Mouse (Mus musculus) spleen, embryonic (tissue): ENCODE data around the gene Pax7.

Experiments used
- CTCF ChIA-PET: fragments of 350-600 bp; sonication (Branson Sonifier 250); formaldehyde crosslinking; loops from one replicate; lab custom pipeline; 2022; lab: Charles Lee

Pax7 gene

DNA sequence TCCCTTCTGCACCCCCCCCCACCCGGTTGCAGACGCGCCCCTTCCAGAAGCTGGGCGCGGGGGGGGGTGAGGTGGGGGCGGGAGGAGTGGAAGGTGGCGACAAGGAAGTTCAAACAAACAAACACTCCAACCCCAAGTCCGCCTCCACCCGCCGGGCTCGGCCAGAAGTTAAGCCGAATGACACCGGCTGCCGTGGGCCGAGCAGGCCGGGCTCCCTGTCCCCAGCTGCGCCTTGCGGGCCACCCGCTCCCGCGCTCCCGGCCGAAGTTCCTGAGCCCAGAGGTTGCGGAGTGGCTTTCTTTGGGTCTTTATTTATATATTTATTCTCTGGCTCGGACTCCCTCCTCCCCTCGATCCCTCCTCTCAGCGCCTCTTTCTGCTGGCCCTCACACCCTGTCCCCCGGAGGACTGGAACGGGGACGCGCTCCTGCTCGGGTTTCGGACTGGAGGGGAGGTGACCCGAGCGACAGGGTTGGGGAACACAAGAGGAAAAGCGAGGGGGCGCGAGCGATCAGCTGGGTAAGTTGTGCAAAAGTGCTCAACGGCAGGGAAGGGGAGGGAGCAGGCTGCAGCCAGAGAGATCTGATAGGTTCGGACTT lies at the start of gene Pax7:
Pax7 (minus strand) TSS at position 493 of the 599 bp plus-strand sequence.
- CTCF ChIA-PET: no interaction called here

DNA sequence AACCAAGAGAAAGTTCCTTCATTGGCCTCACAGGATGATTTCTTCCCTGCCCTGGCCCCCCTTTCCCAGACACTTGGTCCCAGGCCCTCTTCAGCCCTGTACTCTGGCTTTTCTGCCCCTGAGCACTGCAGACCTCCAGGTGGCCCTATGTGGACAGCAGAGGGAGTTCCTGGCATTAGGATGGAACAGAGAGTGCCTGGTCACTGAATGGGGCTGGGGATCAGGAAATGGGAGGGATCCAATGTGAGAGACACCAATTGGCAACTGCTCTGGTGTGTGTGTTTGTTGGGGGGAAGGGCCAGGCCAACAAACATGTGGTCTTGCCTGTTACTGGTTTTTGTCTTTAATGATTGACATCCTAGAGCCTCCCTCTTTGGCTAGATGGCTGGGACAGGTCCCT lies 48.5 kb upstream of the Pax7 start:
- CTCF ChIA-PET: no interaction called here

DNA sequence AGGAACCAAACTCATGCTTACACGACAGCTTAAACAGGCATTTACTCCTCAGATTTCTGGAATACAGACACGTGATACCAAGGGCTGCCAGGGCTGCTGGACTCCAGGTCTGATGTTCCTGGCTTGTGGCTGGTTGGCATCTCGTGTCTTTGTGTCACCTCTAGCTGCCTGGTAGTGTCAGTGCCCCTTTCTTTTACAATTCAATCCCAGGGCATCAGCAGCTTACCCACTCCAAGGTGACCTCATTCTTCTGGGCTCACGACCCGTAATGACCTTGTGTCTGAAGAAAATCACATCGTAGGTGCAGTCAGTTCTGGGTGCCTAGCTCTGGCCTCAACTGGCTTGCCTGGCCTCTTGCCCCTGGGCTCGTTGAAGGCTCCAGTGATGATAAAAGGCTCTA lies 46.0 kb upstream of the Pax7 start:
- CTCF ChIA-PET: no interaction called here

DNA sequence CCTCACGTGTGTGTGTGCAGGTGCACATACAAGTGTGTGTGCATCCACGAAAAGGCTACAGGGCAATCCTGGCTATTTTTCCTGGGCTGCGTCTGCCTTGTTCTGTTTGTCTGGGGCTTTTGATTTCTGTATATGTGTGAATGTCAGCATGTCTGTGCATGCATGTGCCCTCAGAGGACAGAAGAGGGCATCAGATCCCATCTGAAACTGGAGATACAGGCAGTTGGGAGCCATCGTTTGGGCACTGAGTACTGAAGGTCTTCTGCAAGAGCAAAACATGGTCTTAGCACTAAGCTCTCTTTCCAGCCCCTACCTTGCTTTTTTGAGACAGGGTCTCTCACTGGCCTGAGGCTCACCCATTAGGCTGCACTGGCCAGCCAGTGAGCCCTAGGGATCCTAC lies 45.1 kb upstream of the Pax7 start:
- CTCF ChIA-PET: no interaction called here

DNA sequence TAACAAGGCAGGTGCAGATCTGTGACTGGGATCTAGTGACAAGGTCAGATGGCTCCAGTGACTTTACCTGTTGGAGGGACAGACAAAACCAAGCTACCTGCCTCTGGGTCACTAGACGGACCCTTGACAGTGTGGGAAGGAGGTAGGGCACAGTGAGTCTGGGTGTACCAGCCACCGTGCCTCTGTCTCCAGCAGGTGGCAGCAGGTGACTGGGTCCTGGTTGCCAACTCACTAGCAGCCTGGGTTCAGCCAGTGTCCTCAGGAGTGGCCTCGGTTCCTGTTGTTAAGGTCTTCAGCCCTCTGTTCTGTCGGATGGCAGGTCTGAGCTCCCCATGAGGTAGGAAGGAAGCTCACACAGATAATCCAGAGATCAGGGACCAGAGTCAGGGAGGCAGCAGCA lies 43.9 kb upstream of the Pax7 start:
- CTCF ChIA-PET: interaction anchor here (0.6 kb wide), 1 partner anchor 66 kb away, joined by 8 read pairs; no protein-coding TSS in a partner anchor

DNA sequence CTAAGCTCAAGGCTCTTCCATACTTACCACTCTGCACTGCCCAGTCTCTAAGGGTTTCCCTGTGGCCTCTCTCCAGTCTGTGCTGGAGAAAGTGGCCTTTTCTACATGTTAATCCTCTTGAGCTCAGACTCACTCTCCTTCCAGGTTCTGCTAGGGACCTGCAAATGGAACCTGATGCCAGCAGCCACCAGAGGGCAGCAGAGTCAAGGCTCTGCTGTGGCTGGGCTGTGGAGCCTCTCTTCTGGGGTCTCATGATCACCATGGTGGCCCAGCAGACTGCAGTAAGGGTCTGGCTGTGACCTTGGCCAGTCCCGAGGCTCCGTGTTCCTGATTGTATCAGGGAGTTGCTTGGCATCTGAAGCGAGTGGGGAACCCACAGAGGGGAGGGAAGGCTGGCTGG lies 39.3 kb upstream of the Pax7 start:
- CTCF ChIA-PET: interaction anchor here (0.5 to 0.7 kb wide), 3 partner anchors 146 to 709 kb away, joined by 3 to 4 read pairs (median 3); no protein-coding TSS in a partner anchor

DNA sequence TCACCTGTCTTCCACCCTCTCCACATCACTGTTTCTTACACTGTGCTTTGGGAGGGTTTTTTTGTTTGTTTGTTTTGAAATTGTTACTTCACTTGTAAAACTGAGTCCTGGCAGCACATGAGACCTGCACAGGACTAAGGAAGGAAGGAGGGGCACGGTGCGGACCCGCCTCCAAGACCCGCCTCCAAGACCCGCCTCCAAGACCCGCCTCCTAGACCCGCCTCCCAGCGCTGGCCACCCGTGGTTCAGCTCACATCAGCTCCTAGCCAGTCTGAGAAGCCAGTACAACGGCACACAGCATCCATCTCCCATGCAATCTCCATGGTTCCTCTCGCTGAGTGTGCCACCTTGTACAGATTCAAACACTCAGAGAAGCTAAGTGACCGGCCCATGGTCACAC lies 38.4 kb upstream of the Pax7 start:
- CTCF ChIA-PET: no interaction called here

DNA sequence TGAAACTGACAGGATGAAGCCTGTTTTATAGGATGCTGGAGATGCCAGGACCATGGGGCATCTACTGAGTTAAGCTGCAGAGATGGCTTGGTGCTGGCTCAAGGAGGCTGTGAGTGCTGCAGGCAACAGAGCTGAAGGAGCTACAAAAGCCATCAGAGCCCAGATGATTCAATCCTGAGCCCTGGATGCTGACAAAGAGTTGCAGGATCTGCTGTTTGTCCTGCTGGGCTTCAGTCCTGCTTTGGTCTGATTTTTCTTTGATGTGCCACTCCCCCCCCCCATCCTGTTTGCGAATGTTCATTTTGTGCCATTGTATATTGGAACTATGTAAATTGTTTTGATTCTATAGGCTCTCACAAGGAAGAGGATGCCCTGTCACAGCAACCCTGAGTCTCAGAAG lies 29.9 kb upstream of the Pax7 start:
- CTCF ChIA-PET: no interaction called here

DNA sequence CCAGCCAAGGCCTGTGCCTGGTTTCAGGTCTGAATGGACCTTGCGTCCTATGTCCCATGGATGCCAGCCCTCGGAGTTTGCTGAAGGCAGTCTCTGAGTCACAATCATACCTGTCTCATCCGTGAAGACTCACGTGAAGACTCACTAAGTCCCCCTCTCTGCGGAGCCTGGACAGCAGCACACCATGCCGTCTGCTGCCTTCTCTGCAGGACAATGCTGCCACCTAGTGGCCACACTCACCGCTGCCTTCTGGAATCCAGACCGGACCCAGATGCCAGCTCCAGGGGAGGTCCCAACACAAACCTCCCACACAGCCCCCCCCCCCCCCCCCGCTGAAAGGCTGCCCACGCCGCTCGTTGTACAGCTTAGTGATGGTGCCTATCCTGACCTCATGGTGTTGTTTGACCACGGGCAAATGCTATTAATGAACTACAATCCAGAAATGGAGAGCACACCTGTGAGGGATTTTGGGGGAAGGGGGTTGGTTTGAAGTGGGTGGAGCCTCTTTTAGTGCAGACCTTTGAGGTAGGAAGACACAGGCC lies 25.4 kb upstream of the Pax7 start:
- CTCF ChIA-PET: interaction anchor here (0.6 to 0.7 kb wide), 3 partner anchors 33 to 1232 kb away, joined by 3 read pairs; no protein-coding TSS in a partner anchor

DNA sequence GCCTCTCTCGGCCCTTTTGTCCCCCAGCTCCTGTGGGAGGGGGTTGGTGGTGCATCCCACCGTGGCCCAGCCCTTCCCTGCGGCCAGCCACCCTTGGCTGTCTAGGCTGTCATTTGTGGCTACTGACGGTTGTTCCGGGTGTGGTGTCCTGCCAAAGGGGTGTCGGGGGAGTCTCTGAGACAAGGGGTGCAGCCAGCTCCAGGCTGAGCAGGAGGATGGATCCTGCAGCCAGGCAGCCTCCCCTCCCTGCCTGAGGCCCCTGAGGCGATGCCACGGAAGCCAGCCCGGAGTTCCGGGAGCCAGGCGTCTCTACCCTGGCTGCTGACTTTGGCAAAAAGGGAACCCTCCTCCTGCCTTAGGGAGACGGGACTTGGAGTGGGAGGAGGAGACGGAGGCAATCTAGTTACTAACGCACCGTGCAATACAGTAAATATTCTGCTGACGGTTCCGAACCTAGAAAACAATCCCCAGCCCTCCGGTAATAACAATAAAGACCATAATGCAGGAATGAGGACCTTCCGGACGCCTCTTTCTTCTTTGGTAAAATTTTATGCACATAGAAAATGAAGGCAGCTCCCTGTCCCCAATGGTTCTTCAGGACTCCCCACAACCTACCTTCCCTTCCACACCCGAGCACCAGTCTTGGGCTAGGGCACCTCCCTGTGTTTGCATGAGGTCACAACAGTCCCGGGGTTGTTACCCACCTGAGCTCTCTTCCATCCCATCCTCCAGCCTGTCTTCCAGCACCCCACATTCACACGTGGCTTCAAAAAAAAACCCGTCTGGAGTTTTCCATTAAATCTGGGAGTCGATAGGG lies 19.1 kb upstream of the Pax7 start:
- CTCF ChIA-PET: no interaction called here

DNA sequence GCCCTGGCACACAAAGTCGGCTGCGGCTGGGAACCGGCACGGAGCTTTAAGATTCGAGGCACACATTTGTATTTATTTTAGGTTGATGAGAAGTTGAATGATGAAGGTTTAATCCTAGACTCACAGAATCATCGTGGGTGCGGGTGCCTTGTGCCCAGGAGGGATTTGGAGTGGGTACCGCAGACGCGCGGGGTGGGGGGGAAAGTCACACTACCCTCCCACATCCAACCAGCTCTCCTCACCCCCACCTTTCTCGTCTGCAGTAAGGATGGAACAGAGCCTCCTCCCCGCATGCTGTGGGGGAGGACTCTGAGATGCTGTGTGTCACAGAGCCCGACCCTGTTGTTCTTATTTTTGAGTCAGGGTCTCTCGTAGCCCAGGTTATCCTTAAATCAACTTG lies 18.1 kb upstream of the Pax7 start:
- CTCF ChIA-PET: no interaction called here

DNA sequence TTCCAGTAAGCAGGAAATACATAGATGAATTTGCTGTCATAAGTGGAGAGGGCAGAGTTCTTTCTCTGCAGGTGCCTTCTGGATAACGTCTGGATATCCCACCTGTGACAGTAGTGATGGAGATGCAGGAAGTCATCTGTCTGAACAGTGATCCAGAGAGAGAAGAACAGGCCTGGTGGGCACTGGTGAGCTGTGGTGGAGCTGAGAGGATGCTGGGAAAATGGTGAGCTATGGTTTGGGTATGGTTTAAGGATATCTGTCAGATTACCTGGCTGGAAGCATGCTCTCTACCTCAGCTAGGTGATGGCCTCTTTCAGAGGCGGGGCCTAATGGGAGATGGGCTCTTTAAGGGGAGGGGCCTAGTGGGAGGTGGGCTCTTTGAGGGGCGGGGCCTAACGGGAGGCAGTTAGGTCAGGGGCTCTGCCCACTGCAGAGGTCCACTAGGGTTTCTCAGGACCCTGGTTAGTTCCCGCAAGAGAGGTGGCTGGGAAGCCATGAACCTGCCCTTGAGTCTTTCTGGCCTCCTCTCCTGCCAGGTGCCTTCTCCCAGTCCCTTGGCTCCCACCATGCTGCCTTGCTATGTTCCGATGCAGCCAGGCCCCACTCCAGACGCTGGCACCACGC lies 17.3 kb upstream of the Pax7 start:
- CTCF ChIA-PET: interaction anchor here (0.6 kb wide), 1 partner anchor 1804 kb away, joined by 5 read pairs; no protein-coding TSS in a partner anchor

DNA sequence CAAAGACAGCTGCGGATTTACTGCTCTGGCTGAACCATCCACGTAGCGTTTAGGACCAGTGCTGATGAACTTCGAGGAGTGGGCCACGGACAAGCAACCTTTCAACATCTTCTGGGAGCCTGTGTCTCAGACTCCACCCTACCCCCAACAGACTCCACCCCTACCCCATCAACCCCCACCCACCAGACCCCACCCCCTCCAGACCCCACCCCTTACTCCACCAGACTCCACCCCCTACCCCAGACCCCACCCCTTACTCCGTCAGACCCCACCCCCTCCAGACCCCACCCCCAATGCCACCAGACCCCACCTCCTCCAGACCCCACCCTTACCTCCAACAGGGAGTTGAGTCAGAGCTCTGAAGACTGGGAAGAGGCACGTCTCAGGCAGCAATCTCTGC lies 10.1 kb upstream of the Pax7 start:
- CTCF ChIA-PET: interaction anchor here (0.7 kb wide), 1 partner anchor 1421 kb away, joined by 5 read pairs; no protein-coding TSS in a partner anchor

DNA sequence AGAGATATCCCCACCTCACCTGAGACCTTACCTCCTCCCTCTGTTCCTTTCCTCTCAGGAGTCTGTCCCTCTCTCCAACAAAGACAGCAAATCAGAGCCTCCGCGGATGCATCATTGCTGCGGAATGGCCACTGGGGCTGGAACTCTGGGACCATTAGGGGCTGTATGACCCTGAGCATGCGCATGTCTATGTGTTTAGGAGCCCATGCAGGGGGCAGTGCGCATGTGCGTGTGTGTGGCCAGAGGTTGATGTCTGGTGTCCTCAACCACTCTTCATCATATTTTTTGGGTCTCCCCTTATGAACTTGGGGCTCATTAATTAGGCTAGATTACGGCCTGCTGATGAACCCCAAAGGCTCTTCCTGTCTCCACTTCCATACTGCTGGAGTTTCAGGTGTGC lies 9.6 kb upstream of the Pax7 start:
- CTCF ChIA-PET: interaction anchor here (0.7 kb wide), 1 partner anchor 1421 kb away, joined by 5 read pairs; no protein-coding TSS in a partner anchor

DNA sequence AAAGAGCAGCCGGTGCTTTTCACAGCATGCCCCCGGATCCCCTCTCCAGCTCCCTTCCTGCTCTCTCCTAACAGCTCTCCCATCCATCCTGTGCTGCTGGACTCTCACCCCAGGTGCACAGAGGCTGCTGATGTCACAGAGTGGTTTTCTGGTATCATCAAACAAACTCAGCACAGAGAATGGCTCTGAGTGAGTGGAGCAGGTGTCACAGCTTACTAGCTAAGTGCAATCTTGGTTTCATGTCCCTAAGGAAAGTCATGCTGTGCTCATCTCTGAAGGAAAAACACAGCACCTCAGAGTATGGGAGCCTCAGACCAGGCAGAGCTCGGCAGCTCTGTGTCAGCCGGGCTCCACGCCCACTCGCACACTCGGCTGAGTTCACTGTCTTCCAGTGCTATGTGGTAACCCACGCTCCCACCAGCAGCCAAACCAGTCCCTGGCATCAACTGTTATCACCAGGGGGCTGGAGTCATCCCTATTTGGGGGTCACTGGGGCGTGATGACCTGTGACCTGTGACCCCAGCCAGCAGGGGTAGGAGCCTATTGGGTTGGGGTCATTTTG lies 7.7 kb upstream of the Pax7 start:
- CTCF ChIA-PET: no interaction called here

DNA sequence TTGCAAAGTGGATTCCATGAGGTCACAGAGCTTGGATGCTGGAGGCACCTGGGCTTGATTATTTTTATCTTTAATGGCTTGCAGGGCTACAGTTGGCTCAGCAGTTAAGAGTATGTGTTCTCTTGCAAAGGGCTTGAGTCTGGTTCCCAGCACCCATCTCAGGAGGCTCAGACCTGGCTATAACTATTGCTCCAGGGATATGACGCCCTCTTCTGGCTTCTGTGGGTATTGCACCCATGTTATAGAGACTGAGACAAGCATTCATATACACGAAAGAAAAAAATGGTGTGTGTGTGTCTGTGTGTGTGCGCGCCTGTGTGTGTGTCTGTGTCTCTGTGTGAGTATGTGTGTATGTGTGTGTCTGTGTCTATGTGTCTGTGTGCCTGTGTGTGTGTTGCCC lies 7.1 kb upstream of the Pax7 start:
- CTCF ChIA-PET: no interaction called here

DNA sequence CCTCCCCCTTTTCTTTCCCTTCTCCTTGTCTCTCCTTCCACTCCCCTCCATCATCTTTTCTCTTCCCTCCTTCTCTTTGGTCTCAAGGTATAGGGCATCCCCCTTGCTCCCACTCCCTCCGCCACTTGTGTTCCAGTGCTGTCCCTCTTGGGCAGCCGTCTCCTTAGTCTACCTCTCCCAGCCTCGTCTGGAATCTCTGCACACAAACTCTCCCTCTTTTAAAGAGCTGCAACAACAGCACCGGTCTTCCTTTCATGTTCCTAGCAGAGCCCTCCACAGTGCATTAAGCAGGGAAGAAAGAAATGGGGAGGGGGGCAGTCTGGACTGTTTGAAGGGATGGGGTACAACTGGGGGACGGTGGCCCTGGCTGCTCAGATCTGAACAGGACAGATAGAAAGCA lies 3.4 kb upstream of the Pax7 start:
- CTCF ChIA-PET: interaction anchor here (0.6 kb wide), 1 partner anchor 921 kb away, joined by 3 read pairs; no protein-coding TSS in a partner anchor

DNA sequence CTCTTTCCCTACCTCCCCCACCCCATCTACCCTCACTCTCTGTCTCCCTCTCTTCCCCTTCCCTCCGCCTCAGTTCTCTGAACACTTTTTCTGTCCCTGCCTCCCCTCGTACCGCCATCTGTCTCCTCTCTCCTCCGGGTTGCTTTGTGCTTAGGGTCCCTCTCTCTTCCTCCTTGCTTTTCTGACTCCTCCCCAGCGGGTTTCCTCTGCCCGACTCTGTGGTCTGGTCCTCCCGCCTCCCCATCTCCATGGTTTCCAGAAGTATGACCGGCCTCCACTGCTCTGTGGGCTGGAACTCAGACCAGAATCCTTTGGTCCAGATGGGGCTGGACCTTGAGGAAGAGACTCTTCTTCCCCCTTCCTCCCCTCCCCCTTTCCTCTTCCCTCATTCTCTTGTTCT lies 2.9 kb upstream of the Pax7 start:
- CTCF ChIA-PET: no interaction called here

DNA sequence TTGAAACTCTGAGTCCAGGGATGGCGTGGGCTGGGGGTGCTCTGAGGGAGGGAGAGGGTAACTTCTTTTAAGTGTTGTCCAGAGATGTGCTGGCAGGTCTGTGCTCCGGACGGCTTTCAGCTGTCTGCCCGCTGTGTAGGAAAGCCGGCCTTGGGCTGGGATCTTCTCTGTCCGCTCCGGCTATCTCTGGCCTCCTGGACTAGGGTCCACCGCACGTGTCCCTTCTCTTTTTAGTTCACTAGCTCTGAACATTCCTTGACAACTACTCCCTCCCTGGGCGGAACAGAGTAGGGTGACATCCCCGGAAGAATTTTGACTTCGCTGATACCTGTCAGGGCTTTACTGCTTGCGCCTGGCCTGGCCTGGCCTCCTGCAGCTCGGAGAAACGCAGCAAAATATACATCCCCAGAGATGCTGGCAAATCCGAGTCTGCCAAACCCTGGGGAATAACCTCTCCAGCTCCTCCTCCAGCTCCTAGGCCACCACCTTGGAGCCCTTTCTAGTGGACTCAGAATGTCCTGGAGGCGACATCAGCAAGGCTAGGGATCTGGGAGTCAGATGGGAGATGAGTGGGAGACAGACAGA lies 581 bp upstream of the Pax7 start:
- CTCF ChIA-PET: no interaction called here

DNA sequence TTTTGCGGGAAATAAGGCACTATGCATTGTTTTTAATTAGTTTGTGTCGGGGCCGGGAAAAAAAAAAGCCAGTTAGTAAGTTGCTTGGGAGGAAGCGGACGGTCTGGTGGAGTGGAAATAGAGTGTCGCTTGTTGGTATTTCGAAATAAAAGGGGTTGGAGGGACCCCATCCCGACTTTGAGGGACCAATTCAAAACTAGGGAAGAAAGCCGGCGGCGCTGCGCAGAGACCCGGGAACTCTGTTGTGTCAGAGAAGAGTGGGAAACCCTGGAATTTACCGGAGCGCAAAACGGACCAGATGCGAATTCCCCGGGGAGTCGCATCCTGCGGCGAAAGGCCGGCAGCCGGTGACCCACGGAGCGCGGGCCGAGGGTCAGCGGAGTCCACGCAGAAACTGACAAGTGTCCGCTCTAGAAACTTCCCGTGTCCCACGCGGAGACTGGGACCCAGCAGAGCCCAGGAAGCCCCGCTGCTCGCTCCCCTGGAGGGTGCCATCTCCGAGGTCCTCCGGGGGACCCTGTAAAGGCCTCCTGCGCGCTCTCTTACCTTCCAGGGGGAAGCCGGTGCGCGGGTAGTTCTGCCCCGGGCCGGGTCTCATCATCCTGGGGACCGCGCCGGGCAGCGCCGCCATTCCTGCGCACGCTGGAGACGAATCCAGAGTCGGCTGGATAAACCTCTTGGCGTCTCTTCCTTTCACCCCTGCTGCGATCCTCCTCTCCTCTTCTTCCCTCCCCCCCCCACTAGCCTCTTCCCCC lies 870 bp downstream of the Pax7 start:
- CTCF ChIA-PET: no interaction called here
